Mouse (Mus musculus) CD4-positive, CD25-positive, alpha-beta regulatory T cell, adult 4 months (primary cell): ENCODE measurements around the gene Cep68. TPM values are rescaled to one million over a fixed set of nuclear protein-coding genes. Genes with fewer than 3 reads are reported as not detected.

Experiments used
- ATAC-seq: one replicate; pipeline ENCODE4 v1.8.0; 2017
- polyA plus RNA-seq, 2 experiments: library from polyadenylated mRNA; unstranded; fragments of 100-300 nt; shearing (Covaris generic); gene quantifications; one replicate each; pipeline ENCODE4 v1.2.1; 2017

Cep68 gene
- 10 to 100 TPM; 12.3 to 16.2 TPM for polyA plus RNA-seq

DNA sequence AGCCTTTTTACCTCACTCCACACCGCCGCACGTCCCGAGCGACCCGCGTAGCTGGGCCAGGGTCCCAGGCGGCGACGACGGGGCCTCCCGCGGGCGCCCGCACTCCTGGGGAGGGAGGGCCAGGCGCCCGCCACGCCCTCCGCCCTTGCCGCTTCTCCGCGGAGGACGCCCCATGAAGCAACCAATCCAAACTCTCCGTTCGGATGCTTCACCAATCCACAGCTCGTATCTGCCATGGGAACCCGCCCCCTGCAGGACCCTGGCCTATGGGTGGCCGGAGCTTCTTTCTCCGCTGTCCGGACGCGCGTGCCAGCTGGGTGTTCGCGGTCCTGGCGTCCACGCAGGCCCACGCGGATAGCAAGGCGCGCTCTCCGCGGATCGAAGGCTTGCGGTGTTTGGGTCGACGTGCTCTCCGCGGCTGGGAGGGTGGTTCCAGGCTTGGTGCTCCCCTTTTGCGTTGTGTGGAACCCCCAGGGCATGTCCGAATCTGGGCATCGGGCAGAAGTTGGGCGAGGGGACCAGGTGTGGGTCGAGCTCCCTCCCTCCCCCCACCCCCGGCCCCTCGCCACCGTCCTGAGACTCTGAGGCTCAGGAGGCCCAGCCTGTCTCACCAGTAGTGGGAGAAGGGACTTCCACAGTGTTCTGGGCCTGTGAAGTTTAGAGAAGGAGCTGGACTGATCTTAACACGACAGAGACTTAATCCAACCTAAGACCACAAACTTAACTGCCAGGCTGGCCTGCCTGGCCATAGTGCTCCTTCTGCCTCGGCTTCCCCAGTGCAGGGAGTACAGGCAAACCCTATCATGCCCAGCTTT is at the start of gene Cep68:
Gene Cep68 (minus strand): TSS at position 134 of the 815 bp plus-strand sequence.
- ATAC-seq = peak; percentile 94

DNA sequence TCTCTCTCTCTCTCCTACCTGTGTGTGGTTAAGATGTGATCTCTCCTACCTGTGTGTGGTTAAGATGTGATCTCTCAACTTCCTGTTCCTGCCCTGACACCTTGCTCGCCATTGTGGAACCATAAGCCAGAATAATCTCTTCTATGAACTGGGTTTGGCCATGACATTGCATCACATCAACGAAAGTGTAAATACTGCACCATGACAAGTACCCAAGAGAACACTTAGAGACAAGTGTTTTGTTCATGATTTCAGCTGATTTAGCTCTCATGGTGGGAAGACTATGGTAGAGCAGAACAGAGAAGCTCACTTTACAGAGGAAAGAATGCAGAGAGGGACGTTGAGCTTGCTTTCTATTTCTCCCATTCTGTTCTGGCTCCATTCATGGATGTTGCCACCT is 35.2 kb upstream of the Cep68 start:
- ATAC-seq = no peak

DNA sequence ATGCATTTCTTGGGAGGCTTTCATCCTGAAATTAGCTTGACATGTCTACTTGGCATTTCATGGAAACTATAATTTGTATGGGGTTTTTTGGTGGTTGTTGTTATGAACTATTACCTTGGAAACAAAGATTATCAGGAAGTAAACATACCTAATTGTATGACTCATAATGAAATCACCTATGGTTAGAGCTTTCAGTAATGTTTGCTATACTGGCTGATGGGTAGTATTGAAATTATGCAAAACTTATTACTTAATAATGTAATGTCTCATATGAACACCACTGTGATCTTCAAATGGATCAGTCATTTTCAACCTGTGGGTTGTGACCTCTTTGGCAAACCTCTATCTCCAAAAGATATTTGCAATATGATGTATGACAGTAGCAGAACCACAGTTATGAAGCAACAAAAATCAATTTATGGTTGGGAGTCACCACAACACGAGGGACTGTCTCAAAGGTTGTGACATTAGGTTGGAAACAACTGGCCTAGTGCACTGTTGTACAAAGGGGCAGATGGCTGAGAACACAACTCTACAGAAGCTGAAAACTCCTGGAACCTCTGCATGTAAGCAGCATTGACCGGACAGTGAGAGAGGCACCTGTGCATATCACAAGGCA is 33.5 kb upstream of the Cep68 start:
- ATAC-seq = peak; percentile 92

DNA sequence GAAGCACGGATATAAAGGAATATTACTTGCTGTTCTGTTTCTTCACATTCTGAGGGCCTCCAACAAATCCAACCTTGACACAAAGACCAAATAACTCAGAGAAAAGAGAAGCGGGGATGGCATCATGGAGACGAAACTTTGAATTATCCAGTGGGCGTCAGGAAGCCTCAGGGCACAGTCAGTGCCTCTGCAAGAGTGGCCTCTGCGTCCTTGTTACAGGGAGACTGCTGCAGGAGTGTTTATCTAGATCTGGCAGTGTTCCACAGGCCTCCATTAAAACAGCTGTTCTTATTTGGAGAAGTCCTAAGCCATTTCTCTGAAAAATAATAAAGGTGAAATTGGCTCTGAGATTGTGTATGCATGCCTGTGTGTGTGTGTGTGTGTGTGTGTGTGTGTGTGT is 31.8 kb upstream of the Cep68 start:
- ATAC-seq = no peak

DNA sequence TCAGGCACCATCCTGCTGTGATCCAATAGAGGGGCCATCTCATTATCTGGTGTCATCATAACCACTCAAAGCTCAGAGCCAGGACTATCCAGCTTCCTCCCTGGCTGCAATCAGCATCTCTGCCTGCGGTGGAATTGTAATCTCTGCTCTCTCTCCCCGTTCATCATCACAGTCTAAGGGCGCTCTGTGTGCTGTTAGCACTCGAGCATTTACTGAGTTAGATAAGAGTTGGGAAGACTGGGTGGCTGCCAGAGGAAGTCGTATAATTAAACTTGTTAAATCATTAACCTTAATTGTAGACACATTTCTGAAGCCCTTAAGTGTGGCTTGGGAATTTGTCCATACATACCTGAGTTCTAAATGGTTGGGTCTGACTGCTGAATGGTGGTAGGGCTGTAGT is 29.5 kb upstream of the Cep68 start:
- ATAC-seq = no peak

DNA sequence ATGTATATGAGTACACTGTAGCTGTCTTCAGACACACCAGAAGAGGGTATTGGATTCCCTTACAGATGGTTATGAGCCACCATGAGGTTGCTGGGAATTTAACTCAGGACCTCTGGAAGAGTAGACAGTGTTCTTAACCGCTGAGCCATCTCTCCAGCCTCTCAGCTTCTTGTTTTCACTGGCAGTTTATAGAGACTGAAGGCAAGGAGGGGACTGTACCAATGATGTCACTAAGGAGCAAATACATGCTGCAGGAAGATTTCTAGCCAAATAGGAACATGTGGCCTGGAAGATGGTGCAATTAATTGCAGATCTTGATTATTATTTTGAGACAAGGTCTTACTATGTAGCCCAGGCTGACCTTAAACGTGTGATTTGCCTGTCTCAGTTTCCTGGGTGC is 27.9 kb upstream of the Cep68 start:
- ATAC-seq = no peak

DNA sequence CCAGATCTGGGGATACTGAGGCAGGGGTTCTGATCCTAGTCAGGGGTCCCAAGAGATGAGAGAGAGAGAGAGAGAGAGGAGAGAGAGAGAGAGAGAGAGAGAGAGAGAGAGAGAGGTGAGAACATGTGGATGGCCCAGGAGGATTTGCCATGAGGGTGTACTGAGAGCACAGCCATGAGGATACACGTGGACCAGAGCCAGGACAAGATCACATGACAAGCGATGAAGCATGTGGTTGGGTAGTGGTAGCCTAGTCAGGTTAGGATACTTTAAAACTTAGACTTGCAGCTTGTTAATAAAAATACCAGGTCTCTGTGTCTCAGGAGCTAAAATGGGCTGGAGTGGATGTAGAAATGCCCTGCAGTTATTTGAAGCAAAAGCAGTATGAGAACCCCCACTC is 26.7 kb upstream of the Cep68 start:
- no peak for ATAC-seq

DNA sequence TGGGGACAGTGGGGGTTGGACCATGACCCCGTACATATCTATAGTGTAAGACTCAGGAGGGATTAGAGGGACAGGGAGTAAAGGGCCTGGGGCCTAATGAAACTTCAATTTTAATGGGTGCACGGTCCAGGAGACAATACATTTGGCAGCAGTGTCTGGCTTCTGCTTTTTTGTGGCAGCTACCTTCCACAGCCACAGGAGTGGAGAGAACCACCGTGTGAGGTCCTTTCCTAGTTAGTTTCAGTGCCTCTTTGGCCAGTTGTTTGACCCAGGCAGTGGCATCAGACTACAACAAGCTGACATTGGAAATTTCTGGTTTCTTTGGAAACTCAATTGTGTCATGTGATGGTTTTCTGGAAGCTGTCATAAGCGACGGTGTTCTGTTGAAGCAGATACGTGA is 20.7 kb upstream of the Cep68 start:
- ATAC-seq = no peak

DNA sequence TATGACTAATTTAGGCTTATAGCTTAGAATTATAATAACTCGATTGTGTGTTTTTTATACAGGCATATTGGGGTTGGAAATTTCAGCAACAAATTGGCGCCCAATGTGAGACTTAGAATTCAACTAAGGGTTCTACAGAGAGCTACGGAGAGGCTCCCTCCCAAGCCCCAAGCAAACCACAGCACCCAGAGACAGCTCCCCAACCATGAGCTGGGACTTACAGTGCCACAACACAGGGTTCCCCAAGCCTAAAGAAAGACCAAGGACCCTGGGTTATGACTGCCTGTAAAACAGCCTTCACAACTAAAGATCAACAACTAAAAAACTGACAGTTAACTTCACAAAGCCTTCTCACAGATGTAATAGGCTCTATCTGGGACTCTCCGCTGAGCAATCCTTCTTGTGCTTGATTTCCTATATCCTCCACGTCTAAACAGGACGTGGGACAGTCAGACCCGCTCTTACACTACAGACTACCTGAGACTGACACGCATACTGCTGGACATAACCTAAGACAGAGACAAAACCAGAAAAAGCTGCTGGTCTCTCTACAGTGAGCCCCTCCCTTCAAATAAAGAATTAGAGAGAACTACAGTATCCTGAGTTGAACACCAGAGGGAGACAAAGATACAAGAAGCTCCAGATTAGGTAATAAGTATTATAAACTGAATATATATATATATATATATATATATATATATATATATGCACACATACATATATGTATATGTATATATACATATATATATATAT is 13.6 kb upstream of the Cep68 start:
- ATAC-seq = peak; percentile 74

DNA sequence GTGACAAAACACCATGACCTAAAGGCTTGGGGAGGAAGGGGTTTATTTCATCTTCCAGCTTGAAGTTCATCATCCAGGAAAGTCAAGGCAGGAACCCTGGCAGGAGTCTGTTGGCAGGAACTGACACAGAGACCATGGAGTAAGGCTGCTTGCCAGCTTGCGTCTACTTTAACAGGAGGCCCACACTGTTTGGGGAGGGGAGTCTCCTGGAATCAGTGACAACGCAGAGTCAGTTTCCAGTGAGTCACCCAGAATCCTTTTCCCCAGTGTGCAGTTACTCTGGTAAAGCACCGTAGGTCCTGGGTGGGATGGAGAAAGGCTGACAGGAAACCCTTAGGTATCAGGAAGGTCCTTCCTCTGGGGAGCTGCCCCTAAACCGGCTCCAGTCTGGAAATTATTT is 5.6 kb upstream of the Cep68 start:
- no peak for ATAC-seq

DNA sequence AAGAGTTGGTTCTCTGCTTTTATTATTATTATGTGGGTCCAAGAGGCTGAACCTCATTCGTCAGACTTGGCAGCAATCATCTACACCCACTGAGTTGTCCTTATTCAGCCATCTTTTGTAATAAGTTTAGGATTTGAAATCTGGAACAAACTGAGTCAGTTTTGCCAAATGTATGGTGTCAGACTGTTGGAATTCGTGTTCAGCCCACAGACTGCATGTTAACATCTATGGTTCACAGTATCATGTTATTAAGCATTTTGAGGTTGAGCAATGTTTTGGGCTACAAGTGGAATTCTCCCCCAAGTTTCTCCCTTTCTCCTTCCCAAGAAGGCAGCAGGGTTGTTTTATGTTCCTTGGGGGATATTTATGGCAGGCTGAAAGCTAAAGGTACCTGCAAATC is 3.9 kb upstream of the Cep68 start:
- ATAC-seq = no peak

DNA sequence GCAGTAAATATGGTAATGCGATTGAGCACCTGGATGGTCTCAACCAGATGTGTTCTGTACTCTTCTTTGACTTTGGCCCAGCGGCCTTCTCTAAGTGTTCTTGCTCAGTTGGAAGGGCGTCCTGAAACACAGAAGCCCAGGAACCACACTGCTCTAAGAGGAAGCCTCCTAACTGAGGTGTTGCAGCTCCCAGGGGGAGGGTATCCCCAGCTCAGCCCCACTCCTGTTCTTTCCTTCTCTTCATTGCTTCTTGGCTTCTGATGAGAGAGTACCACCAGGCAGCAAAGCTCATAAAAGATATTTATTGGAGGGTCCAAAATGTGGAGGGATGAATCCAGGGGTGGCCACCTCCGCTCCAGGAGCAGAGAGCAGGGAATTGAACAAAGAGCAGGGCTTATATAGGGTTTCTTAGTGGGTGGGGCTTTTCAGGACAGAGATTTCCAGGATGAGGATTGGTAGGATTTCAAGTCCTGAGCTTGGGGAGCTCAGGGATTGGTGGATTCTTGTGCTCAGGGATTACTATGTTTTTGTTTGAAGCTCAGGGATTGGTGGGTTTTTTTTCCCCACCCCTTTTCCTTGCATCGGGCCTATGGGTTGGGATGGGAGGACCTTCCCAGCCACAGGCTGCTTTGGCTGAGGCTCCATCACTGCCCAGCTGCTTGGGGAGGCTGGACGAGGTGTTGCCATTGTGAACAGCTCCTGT is 1.4 kb upstream of the Cep68 start:
- ATAC-seq = no peak

DNA sequence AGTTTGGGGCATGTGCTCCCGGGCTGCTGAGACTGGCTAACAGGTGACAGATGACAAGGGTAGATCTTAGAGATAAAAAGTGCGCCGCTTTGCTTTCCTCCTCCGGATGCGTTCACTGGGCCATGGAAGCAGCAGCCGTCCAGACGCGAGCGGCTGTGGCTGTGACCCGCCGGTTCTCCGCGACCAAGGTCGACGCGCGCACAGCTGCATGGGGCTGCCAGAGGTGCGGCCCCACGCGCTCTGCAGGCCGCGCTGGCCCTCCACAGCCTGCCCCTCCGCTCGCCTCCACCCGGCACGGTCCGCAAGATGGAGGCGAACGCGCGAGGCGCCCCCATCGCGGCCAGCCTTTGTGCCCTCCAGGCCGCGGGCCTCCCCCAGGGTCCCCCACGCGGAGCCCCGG is 389 bp downstream of the Cep68 start:
- ATAC-seq = peak; percentile 61

DNA sequence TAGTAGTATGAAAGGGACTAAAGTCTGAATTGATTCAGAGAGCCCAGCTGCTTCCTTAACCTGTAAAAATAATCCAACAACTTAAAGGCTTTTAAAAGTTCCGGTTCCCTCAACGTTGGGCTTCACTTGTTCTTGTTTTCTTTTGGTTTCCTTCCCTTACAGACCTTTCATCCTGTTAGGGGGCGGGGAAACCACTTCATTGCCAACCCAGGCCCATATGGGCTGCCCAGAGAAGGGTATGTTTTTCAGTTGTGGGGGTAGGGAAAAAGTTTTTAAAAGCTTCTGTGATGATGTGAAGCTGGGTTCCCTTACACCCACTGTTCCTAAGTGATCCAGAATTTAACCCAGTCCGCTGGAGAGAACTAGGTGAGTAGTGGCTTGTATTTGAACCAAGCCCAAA is 952 bp downstream of the Cep68 start:
- ATAC-seq = peak; percentile 49

DNA sequence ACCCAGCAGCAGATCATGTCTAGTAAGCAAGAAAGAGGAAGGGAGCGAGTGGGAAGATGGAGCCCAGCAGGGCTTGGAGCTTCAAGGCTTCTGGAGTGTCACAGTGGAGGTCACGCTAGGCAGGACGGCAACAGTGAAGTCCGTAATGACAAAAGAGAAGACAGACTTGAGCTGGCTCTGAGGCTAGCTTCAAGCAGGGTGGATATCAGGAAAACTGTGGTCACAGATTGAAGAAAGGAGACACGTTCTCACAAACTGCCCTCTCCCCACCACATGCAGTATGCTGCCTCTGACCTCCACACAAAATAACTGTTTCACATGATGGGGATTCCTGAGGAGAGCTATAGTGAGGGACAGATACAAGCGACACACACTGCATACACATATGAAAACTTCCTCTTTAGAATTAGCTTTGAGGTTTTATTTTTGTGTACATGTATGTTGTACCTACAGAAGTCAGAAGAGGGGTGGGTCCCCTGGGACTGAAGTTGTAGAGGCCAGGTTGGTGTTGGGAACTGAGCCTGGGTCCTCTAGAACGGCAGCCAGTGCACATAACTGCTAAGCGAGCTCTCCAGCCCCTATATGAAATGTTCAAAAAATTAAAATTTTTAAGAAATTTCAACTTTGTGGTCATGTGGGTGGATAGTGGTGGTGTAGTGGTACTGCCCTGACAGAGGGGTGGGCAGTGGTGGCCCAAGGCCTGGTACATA is 1.9 kb downstream of the Cep68 start:
- ATAC-seq = no peak

DNA sequence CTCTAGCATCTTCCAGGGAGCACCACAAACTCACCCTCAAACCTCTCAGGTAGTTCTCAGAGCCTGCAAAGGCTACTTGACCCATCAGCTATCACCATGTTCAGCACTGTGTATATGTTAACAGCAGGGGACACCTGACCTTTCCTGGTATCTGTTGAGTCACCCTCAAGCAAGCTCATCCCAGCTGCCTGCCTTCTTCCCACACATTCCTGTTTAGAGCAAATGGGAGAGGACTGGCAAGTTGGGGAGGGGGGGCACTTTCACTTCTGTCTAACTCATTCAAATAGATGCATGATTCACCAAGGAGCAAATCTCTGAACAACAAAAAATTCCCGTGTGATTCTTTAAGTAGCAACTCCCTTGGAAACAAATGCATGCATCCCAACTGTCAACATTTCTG is 2.6 kb downstream of the Cep68 start:
- ATAC-seq = no peak

DNA sequence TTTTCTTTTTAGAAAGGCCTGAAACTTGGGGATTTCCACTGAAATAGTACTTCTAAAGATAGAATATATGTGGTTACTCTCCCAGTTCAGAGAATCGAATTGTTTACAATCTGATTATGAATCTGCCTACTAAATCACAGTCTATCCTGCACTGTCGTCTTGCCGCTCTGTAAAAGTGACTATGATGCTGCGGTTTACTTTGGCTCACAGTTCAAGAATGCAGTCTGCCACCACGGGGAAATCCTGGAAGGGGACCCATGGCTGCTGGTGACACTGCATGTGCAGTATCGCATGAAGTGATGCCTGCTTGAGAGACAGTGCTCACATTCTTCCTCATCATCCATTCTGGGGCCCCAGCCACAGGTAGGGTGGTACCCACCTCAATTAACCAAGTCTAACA is 3.9 kb downstream of the Cep68 start:
- no peak for ATAC-seq

DNA sequence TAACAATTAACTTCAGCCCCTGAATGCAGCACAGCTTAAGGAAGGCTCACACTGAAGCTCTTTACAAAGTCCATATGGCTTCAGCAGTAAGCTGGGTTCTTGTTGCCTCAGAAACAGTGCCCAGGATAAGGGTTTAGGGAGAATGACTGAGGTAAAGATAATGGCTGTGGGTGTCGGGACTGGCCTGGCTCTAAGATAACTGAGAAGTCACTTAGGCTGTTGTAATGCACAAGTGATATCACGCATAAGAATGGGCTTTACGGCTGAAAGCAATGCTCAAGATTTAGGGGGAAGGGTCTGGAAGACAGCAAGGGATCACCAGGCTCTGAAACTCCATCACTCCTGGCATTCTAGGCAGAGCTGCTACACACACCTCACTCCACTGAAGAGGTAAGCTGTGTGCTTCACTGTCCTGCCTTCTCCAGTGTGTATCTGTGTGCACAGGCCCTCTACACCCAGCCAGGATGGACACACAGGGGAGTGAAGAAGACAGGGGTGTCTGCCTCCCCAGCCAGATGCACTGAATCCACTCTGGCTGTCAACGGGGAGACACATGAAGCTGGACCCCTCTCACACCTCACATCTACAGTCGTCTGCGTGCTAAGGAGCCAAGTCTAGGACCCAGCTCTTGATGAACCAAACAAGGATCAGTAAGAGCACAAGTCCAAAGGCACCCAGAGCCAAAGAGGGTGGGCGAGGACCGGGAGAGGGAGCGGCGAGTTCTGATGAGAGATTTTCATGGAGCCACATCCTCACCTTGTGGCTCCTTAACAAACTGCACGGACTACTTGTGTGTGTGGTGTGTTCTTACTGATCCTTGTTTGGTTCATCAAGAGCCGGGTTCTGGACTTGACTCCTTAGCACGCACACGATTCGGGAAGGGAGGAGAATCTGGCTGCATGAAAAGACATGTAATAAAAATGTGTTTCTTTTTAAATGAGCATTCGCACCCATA is 4.6 kb downstream of the Cep68 start:
- no peak for ATAC-seq

DNA sequence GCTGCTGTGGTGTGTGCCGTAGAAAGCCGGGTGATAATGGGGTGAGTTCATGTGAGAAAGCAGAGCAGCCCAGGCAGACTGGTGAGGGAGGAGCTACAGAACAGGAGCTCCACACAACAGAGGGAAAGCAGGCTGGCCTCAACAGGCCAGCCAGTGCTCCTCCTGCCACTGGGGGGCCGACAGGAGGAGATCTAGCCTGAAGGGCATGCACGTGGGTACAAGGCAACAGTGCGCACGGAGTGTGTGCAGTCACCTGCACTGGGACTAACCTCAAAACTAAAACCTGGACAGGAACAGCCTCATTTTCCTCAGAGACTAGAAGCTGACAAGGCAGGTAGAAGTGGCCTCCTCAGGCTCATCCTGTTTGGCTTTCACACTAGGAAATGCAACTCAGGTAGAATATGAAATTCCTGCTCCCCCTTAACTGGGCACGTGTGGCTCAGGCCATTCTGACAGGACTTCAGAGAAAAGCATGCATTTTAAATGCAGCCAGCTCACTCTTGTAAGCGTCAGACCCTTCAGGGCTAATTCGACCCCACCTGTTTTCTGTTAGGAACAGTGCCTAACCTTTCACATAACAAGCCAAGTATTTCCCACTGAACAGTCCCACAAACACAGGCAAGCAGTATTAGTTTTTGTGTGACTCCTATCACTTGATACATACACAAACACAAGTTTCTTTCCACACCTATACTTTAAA is 5.9 kb downstream of the Cep68 start:
- ATAC-seq = no peak

DNA sequence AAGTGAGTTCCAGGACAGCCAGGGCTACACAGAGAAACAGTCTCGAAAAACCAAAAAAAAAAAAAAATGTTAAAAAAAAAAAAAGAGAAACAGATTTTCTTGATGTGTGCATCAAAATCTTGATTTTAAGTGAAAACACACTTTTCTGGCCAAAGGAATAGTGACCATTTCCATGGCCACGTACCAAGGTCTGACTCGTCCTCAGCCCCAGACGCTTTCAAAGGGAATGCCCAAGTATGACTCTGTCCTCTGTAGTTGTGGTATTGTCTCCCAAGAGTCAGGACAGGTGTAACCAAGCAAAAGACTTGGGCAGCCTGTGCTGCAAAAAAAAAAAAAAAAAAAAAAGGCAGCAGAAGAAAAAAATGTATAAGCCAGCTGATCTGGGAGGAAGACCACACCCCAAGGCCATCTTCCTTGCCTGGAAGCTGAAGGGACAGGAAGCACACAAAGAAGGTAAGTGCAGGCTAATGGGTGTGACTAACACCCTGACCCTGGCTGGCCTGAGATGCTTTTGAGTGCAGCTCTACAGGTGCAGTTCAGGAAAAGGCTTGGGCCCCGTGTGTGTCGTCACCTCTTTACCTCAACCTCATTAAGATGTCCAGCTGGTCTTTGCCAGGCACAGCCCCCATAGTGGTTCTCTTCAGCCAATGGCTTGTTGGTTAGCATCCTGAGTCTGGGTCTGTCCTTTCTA is 6.7 kb downstream of the Cep68 start:
- no peak for ATAC-seq
